ENCODE assay signal across 8 mouse cellular contexts in the genomic region with DNA sequence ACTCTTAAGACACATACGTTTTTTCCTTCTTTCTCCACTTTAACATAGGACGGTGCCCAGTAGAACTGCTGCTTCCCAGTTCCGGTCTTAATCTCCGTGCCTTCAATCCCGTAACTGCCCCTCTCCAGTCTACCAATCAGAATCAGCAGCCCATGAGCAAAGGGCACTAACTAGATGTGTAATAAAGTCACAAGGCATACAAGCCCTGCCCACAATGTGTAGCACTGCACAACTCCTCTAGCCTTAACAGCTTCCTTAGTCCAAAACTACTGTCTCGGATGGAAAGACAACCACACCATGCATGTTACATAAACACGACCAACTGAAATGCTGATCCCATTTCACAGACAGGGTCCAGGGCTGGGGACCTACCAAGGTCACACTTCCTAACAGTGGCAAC. TPM values are rescaled to one million over a fixed set of nuclear protein-coding genes. Genes with fewer than 3 reads are reported as not detected.
DNase-seq lines count a peak whose midpoint lies in the region; ATAC-seq and TF ChIP-seq lines count a peak whose summit lies in the region.

No protein-coding gene starts in this region.

- in situ Hi-C loops in ES-E14 (cut with MboI; ENCODE audit: low sequenced_read_pairs in 2 of 2, unreplicated experiment in 2 of 2): no loop called here

- peak overlapping the region; percentile 74 to 86 for H3K4me3 ChIP-seq in ES-E14 (ENCODE audit: insufficient read depth in 1 of 2, low read depth in 1 of 2, low read length in 2 of 2, poor library complexity in 1 of 2, severe bottlenecking in 1 of 2)
- H3K4me3 ChIP-seq in forebrain, postnatal 0 days (ENCODE audit: low read depth, low read length): peak overlapping the region; percentile 66
- H3K4me3 ChIP-seq in limb, embryonic 10.5 days: peak overlapping the region; percentile 88
- peak overlapping the region; percentile 86 for H3K4me3 ChIP-seq in midbrain, embryonic 16.5 days (ENCODE audit: low read depth, low read length)

- ATAC-seq in forebrain, postnatal 0 days: no peak
- peak; percentile 9; the same call in 1 of the 2 replicates for ATAC-seq in midbrain, embryonic 16.5 days
- ATAC-seq in CD4-positive, CD25-positive, alpha-beta regulatory T cell, adult 4 months: no peak

- H3K27me3 ChIP-seq in forebrain, postnatal 0 days (ENCODE audit: insufficient read depth, low read length): no peaks in the 10 kb centered on the region
- H3K27me3 ChIP-seq in limb, embryonic 10.5 days (ENCODE audit: low read depth, poor library complexity, severe bottlenecking): no peaks in the 10 kb centered on the region
- no peaks in the 10 kb centered on the region for H3K27me3 ChIP-seq in midbrain, embryonic 16.5 days (ENCODE audit: control insufficient read depth, insufficient read depth, low read depth, low read length)

- H3K9ac ChIP-seq in ES-E14 (ENCODE audit: insufficient read depth, low read depth, low read length, poor library complexity, severe bottlenecking): peak overlapping the region; percentile 87
- peak overlapping the region; percentile 81 for H3K9ac ChIP-seq in forebrain, postnatal 0 days
- peak overlapping the region; percentile 90 for H3K9ac ChIP-seq in midbrain, embryonic 16.5 days (ENCODE audit: low read depth, low read length)

- peak overlapping the region; percentile 81 for H3K4me2 ChIP-seq in forebrain, postnatal 0 days (ENCODE audit: low read depth)
- H3K4me2 ChIP-seq in midbrain, embryonic 16.5 days (ENCODE audit: low read length): peak overlapping the region; percentile 83

- H3K27ac ChIP-seq in ES-E14 (ENCODE audit: insufficient read depth, low read depth, low read length, poor library complexity, severe bottlenecking): no peak overlapping the region
- H3K27ac ChIP-seq in forebrain, postnatal 0 days (ENCODE audit: low read depth, low read length): peak overlapping the region; percentile 73
- peak overlapping the region; percentile 97 for H3K27ac ChIP-seq in limb, embryonic 10.5 days
- peak overlapping the region; percentile 97 for H3K27ac ChIP-seq in midbrain, embryonic 16.5 days (ENCODE audit: low read length)

- H3K36me3 ChIP-seq in ES-E14 (ENCODE audit: control insufficient read depth, insufficient read depth, low read length, poor library complexity, severe bottlenecking): peaks cover 23% of the 10 kb centered on the region
- H3K36me3 ChIP-seq in forebrain, postnatal 0 days (ENCODE audit: insufficient read depth): peaks cover 9% of the 10 kb centered on the region
- peaks cover 63% of the 10 kb centered on the region for H3K36me3 ChIP-seq in limb, embryonic 10.5 days
- H3K36me3 ChIP-seq in midbrain, embryonic 16.5 days (ENCODE audit: control insufficient read depth, insufficient read depth, low read length): peaks cover 3% of the 10 kb centered on the region

- peaks cover 0 to 3% of the 10 kb centered on the region in 2 experiments; a peak in 2 of 4 replicates for H3K4me1 ChIP-seq in ES-E14 (ENCODE audit: control insufficient read depth in 2 of 2, insufficient read depth in 2 of 2, low read length in 2 of 2, poor library complexity in 1 of 2)
- H3K4me1 ChIP-seq in forebrain, postnatal 0 days (ENCODE audit: insufficient read depth): no peaks in the 10 kb centered on the region
- peaks cover 19% of the 10 kb centered on the region for H3K4me1 ChIP-seq in limb, embryonic 10.5 days
- peaks cover 20% of the 10 kb centered on the region for H3K4me1 ChIP-seq in midbrain, embryonic 16.5 days (ENCODE audit: control insufficient read depth, insufficient read depth, low read length)

- WGBS in forebrain, postnatal 0 days: 66% methylated on average over 7 of the region's 7 CpGs
- 79% methylated on average over 7 of the region's 7 CpGs for WGBS in limb, embryonic 10.5 days
- WGBS in midbrain, embryonic 16.5 days: 73% methylated on average over 7 of the region's 7 CpGs

- no peaks in the 10 kb centered on the region for H3K9me3 ChIP-seq in ES-E14 (ENCODE audit: control insufficient read depth, insufficient read depth, low read depth, low read length)
- H3K9me3 ChIP-seq in forebrain, postnatal 0 days (ENCODE audit: low read length): no peaks in the 10 kb centered on the region
- no peaks in the 10 kb centered on the region for H3K9me3 ChIP-seq in limb, embryonic 10.5 days (replicated peaks)
- no peaks in the 10 kb centered on the region for H3K9me3 ChIP-seq in midbrain, embryonic 16.5 days (replicated peaks; ENCODE audit: control insufficient read depth, low read length, poor library complexity, severe bottlenecking)

- TF ChIP-seq CTCF in forebrain, postnatal 0 days (IDR thresholded peaks at IDR 0.05; ENCODE audit: low read depth): no peak

- DNase-seq in cerebellum, adult 8-10 months: peak; percentile 11
- DNase-seq in cerebellum, adult 18-20 months: no peak
- DNase-seq in ES-E14 (ENCODE audit: low read depth, low spot score): no peak
- no peak for DNase-seq in forebrain, postnatal 0 days
- DNase-seq in limb, embryonic 10.5 days (ENCODE audit: low spot score): no peak
- no peak for DNase-seq in thymus, adult 18-20 months

TF ChIP-seq in ES-E14, 5 proteins besides CTCF, POLR2A, EP300 and RAD21:
- no peak for TF ChIP-seq MAFK (IDR thresholded peaks at IDR 0.05; ENCODE audit: insufficient read depth, low read depth, low read length)
- TF ChIP-seq ZNF384 (IDR thresholded peaks at IDR 0.05; ENCODE audit: low read depth, low read length): no peak
- TF ChIP-seq ZC3H11A (IDR thresholded peaks at IDR 0.05; ENCODE audit: borderline replicate concordance, low read depth, low read length): no peak
- TF ChIP-seq HCFC1 (IDR thresholded peaks at IDR 0.05; ENCODE audit: borderline replicate concordance, insufficient read depth, low read length): no peak
- TF ChIP-seq CHD2 (IDR thresholded peaks at IDR 0.05; ENCODE audit: low read depth, low read length): no peak

RNA-seq across cellular contexts. Expression of a gene that starts 1.7 kb away (rescaled TPM):
- 2.1 and 3.9 TPM in 2 replicates for total RNA-seq in ES-E14 (2012; rRNA removed)
- total RNA-seq in forebrain, postnatal 0 days (2014; rRNA removed): 3.8 and 4.3 TPM in 2 replicates
- polyA plus RNA-seq in forebrain, postnatal 0 days (2015; fragmentation: Nextera tagmentation; extraction: Ambion mirVana): 17.0 and 24.5 TPM in 2 replicates
- 15.6 and 21.5 TPM in 2 replicates for polyA plus RNA-seq in limb, embryonic 10.5 days (2016; fragmentation: Nextera tagmentation; extraction: Ambion mirVana)
- 10.1 and 15.6 TPM in 2 replicates for polyA plus RNA-seq in midbrain, embryonic 16.5 days (2015; fragmentation: Nextera tagmentation; extraction: Ambion mirVana)
- polyA plus RNA-seq in CD4-positive, CD25-positive, alpha-beta regulatory T cell, adult 4 months (2017; shearing (Covaris generic)): 10 to 100 TPM; 27.6 to 70.5 TPM

RNA-seq across cellular contexts. Expression of a gene that starts 2.0 kb away (rescaled TPM):
- 39.5 and 69.3 TPM in 2 replicates for total RNA-seq in ES-E14 (2012; rRNA removed)
- total RNA-seq in forebrain, postnatal 0 days (2014; rRNA removed): 27.6 and 35.1 TPM in 2 replicates
- polyA plus RNA-seq in forebrain, postnatal 0 days (2015; fragmentation: Nextera tagmentation; extraction: Ambion mirVana): 23.1 and 29.4 TPM in 2 replicates
- 46.7 and 54.3 TPM in 2 replicates for polyA plus RNA-seq in limb, embryonic 10.5 days (2016; fragmentation: Nextera tagmentation; extraction: Ambion mirVana)
- polyA plus RNA-seq in midbrain, embryonic 16.5 days (2015; fragmentation: Nextera tagmentation; extraction: Ambion mirVana): 28.6 and 31.9 TPM in 2 replicates
- 10 to 100 TPM; 20.1 to 23.5 TPM for polyA plus RNA-seq in CD4-positive, CD25-positive, alpha-beta regulatory T cell, adult 4 months (2017; shearing (Covaris generic))

RNA-seq across cellular contexts. Expression of a gene that starts 11.5 kb away (rescaled TPM):
- 260 and 270 TPM in 2 replicates for total RNA-seq in ES-E14 (2012; rRNA removed)
- 187 and 250 TPM in 2 replicates for total RNA-seq in forebrain, postnatal 0 days (2014; rRNA removed)
- polyA plus RNA-seq in forebrain, postnatal 0 days (2015; fragmentation: Nextera tagmentation; extraction: Ambion mirVana): 392 and 475 TPM in 2 replicates
- 321 and 322 TPM in 2 replicates for polyA plus RNA-seq in limb, embryonic 10.5 days (2016; fragmentation: Nextera tagmentation; extraction: Ambion mirVana)
- polyA plus RNA-seq in midbrain, embryonic 16.5 days (2015; fragmentation: Nextera tagmentation; extraction: Ambion mirVana): 311 and 351 TPM in 2 replicates
- polyA plus RNA-seq in CD4-positive, CD25-positive, alpha-beta regulatory T cell, adult 4 months (2017; shearing (Covaris generic)): 100 to 1,000 TPM; 112 to 124 TPM

RNA-seq across cellular contexts. Expression of a gene that starts 28.1 kb away (rescaled TPM):
- 14.5 and 19.0 TPM in 2 replicates for total RNA-seq in ES-E14 (2012; rRNA removed)
- 5.5 and 7.6 TPM in 2 replicates for total RNA-seq in forebrain, postnatal 0 days (2014; rRNA removed)
- polyA plus RNA-seq in forebrain, postnatal 0 days (2015; fragmentation: Nextera tagmentation; extraction: Ambion mirVana): 1.7 and 2.8 TPM in 2 replicates
- polyA plus RNA-seq in limb, embryonic 10.5 days (2016; fragmentation: Nextera tagmentation; extraction: Ambion mirVana): 2.0 and 3.7 TPM in 2 replicates
- polyA plus RNA-seq in midbrain, embryonic 16.5 days (2015; fragmentation: Nextera tagmentation; extraction: Ambion mirVana): 2.4 and 3.1 TPM in 2 replicates
- 100 to 1,000 TPM in 1 of 2 experiments, 10 to 100 TPM in 1; 85.3 to 103 TPM for polyA plus RNA-seq in CD4-positive, CD25-positive, alpha-beta regulatory T cell, adult 4 months (2017; shearing (Covaris generic))
